Mouse (Mus musculus) lung, embryonic 15.5 days (tissue): ENCODE data around the gene Mff. TPM values are rescaled to one million over a fixed set of nuclear protein-coding genes. Genes with fewer than 3 reads are reported as not detected.

ENCODE experiments used
- ATAC-seq: fragments of 200-750 bp; cut with Nextera tagmentation; 2 replicates; pipeline ENCODE4 v1.8.0; 2017; ENCODE audit warnings: moderate number of reproducible peaks, borderline replicate concordance; ENCODE audit not compliant: low FRiP score, low TSS enrichment; ENCODE audit errors: extremely low read depth
- H3K27ac ChIP-seq: fragments of 300-500 bp; sonication (generic); 2 replicates; pipeline ENCODE4 v1.5.1; 2015; ENCODE audit warnings: moderate library complexity, mild to moderate bottlenecking, inconsistent platforms
- H3K27me3 ChIP-seq: fragments of 300-500 bp; sonication (generic); 2 replicates; pipeline ENCODE4 v1.6.1; 2015; ENCODE audit warnings: inconsistent platforms
- H3K36me3 ChIP-seq: fragments of 300-500 bp; sonication (generic); 2 replicates; pipeline ENCODE4 v1.6.1; 2015; ENCODE audit warnings: inconsistent platforms
- H3K4me1 ChIP-seq: fragments of 300-500 bp; sonication (generic); 2 replicates; pipeline ENCODE4 v1.6.1; 2015; ENCODE audit warnings: inconsistent platforms
- H3K4me2 ChIP-seq: fragments of 300-500 bp; sonication (generic); 2 replicates; pipeline ENCODE4 v1.6.1; 2015; ENCODE audit warnings: inconsistent platforms, mild to moderate bottlenecking, moderate library complexity
- H3K4me3 ChIP-seq: fragments of 300-500 bp; sonication (generic); 2 replicates; pipeline ENCODE4 v1.5.1; 2015; ENCODE audit warnings: mild to moderate bottlenecking, inconsistent platforms
- H3K9ac ChIP-seq: fragments of 300-500 bp; sonication (generic); 2 replicates; pipeline ENCODE4 v1.6.1; 2015; ENCODE audit warnings: inconsistent platforms
- H3K9me3 ChIP-seq: fragments of 300-500 bp; sonication (generic); 2 replicates; pipeline ENCODE4 v1.6.1; 2016; ENCODE audit warnings: inconsistent platforms
- WGBS: fragments of 180-500 bp; shearing (Covaris S2); methylation state at CpG from one replicate; pipeline ENCODE4 v1.1.7; 2015; 5-methylcytosine and 5-hydroxymethylcytosine counted together
- polyA plus RNA-seq: library from polyadenylated mRNA; unstranded; fragments of >200 nt; fragmentation: Nextera tagmentation; extraction: Ambion mirVana; gene quantifications from 2 replicates; pipeline ENCODE4 v1.2.1, GENCODE M21; 2015

Mff gene
- 199 and 208 TPM in 2 replicates for polyA plus RNA-seq

- peak; percentile 99 for ATAC-seq
- Histone ChIP-seq H3K4me1 (peaks cover 9% of the 10 kb centered on the region), H3K27ac (peak within 1 kb of the TSS; percentile 73; the same call in 1 of the 2 replicates), H3K4me3 (peak within 1 kb of the TSS; percentile 89), H3K36me3 (peaks cover 12% of the 10 kb centered on the region; the same call in 1 of the 2 replicates), H3K4me2 (peak within 1 kb of the TSS; percentile 88), H3K27me3 (peaks cover 6% of the 10 kb centered on the region; the same call in 1 of the 2 replicates), H3K9ac (peak within 1 kb of the TSS; percentile 96), H3K9me3 (no peaks in the 10 kb centered on the region)
- 9% methylated on average over 38 of the region's 38 CpGs for WGBS
Observed at GRCm38 (mm10) chr1:82724339-82725025, at the start of gene Mff. TSS of gene Mff (plus strand) at chr1:82724890.

GRCm38 (mm10) chr1:82686328-82686727 lies 38.4 kb upstream of the Mff start:
- no peaks in the 10 kb centered on the region for H3K9me3 ChIP-seq
- ATAC-seq, result no peak
- H3K4me2 ChIP-seq, result no peak overlapping the region
- H3K36me3 ChIP-seq, result no peaks in the 10 kb centered on the region
- 53% methylated on average over 5 of the region's 5 CpGs for WGBS
- no peaks in the 10 kb centered on the region for H3K27me3 ChIP-seq
- no peaks in the 10 kb centered on the region for H3K4me1 ChIP-seq
- H3K9ac ChIP-seq, result no peak overlapping the region
- H3K27ac ChIP-seq, result no peak overlapping the region
- H3K4me3 ChIP-seq, result no peak overlapping the region

GRCm38 (mm10) chr1:82686866-82687265 lies 37.8 kb upstream of the Mff start:
- no peak overlapping the region for H3K4me2 ChIP-seq
- no peak overlapping the region for H3K4me3 ChIP-seq
- ATAC-seq, result no peak
- no peak overlapping the region for H3K9ac ChIP-seq
- H3K36me3 ChIP-seq, result no peaks in the 10 kb centered on the region
- no peaks in the 10 kb centered on the region for H3K4me1 ChIP-seq
- H3K27me3 ChIP-seq, result no peaks in the 10 kb centered on the region
- 65% methylated on average over 2 of the region's 2 CpGs for WGBS
- no peaks in the 10 kb centered on the region for H3K9me3 ChIP-seq
- H3K27ac ChIP-seq, result no peak overlapping the region

- 77% methylated on average over 6 of the region's 6 CpGs for whole genome bisulfite sequencing
Observed at GRCm38 (mm10) chr1:82687931-82688330, 36.8 kb upstream of the Mff start.

GRCm38 (mm10) chr1:82695915-82696314 lies 28.8 kb upstream of the Mff start:
- Histone ChIP-seq H3K4me1 (no peaks in the 10 kb centered on the region), H3K9ac (no peak overlapping the region), H3K4me3 (no peak overlapping the region), H3K4me2 (no peak overlapping the region), H3K27ac (no peak overlapping the region), H3K27me3 (no peaks in the 10 kb centered on the region), H3K9me3 (no peaks in the 10 kb centered on the region), H3K36me3 (no peaks in the 10 kb centered on the region)
- no peak for ATAC-seq
- WGBS, result 34% methylated on average over 3 of the region's 3 CpGs

More at GRCm38 (mm10) chr1:82687931-82688330, 36.8 kb upstream of the Mff start:
- Histone ChIP-seq H3K36me3 (no peaks in the 10 kb centered on the region), H3K9ac (no peak overlapping the region), H3K4me2 (no peak overlapping the region), H3K4me3 (no peak overlapping the region), H3K9me3 (no peaks in the 10 kb centered on the region), H3K27ac (no peak overlapping the region), H3K27me3 (no peaks in the 10 kb centered on the region), H3K4me1 (no peaks in the 10 kb centered on the region)
- no peak for ATAC-seq

- Histone ChIP-seq H3K27ac (peak overlapping the region; percentile 37), H3K4me3 (no peak overlapping the region), H3K9ac (no peak overlapping the region), H3K4me2 (no peak overlapping the region), H3K27me3 (0 out of 2 replicates have a peak, but pooled peaks cover 3% of the 10 kb centered on the region), H3K4me1 (no peaks in the 10 kb centered on the region), H3K9me3 (no peaks in the 10 kb centered on the region), H3K36me3 (no peaks in the 10 kb centered on the region)
- 47% methylated on average over 9 of the region's 9 CpGs for WGBS
- ATAC-seq, result no peak
Observed at GRCm38 (mm10) chr1:82717816-82718512, 6.7 kb upstream of the Mff start.

- ATAC-seq, result peak; percentile 98
- Histone ChIP-seq H3K4me2 (peak overlapping the region; percentile 88), H3K9me3 (no peaks in the 10 kb centered on the region), H3K27me3 (peaks cover 6% of the 10 kb centered on the region; the same call in 1 of the 2 replicates), H3K4me3 (peak overlapping the region; percentile 89), H3K27ac (peak overlapping the region; percentile 73; the same call in 1 of the 2 replicates), H3K9ac (peak overlapping the region; percentile 96), H3K36me3 (peaks cover 20% of the 10 kb centered on the region), H3K4me1 (peaks cover 9% of the 10 kb centered on the region)
- WGBS, result under 1% methylated on average over 37 of the region's 37 CpGs
Observed at GRCm38 (mm10) chr1:82725026-82725874, 560 bp downstream of the Mff start.

- ATAC-seq, result no peak
- Histone ChIP-seq H3K4me3 (peak overlapping the region; percentile 89), H3K4me1 (peaks cover 9% of the 10 kb centered on the region), H3K9me3 (no peaks in the 10 kb centered on the region), H3K27me3 (peaks cover 6% of the 10 kb centered on the region; the same call in 1 of the 2 replicates), H3K4me2 (peak overlapping the region; percentile 88), H3K36me3 (peaks cover 26% of the 10 kb centered on the region), H3K27ac (no peak overlapping the region), H3K9ac (peak overlapping the region; percentile 96)
- WGBS, result 51% methylated on average over 4 of the region's 4 CpGs
Observed at GRCm38 (mm10) chr1:82725875-82726185, 1.1 kb downstream of the Mff start.

- Histone ChIP-seq H3K9me3 (no peaks in the 10 kb centered on the region), H3K27ac (no peak overlapping the region), H3K36me3 (peaks cover 30% of the 10 kb centered on the region), H3K4me1 (peaks cover 9% of the 10 kb centered on the region), H3K4me2 (peak overlapping the region; percentile 88; the same call in 1 of the 2 replicates), H3K27me3 (peaks cover 6% of the 10 kb centered on the region; the same call in 1 of the 2 replicates), H3K9ac (no peak overlapping the region), H3K4me3 (no peak overlapping the region)
- no peak for ATAC-seq
- WGBS, result 89% methylated on average over 5 of the region's 5 CpGs
Observed at GRCm38 (mm10) chr1:82726482-82726881, 1.8 kb downstream of the Mff start.

- Histone ChIP-seq H3K4me2 (no peak overlapping the region), H3K27ac (no peak overlapping the region), H3K4me3 (no peak overlapping the region), H3K4me1 (no peaks in the 10 kb centered on the region), H3K9me3 (no peaks in the 10 kb centered on the region), H3K36me3 (peaks cover 78% of the 10 kb centered on the region), H3K9ac (no peak overlapping the region), H3K27me3 (no peaks in the 10 kb centered on the region)
- no peak for ATAC-seq
- WGBS, result 94% methylated on average over 1 of the region's 1 CpGs
Observed at GRCm38 (mm10) chr1:82733357-82733756, 8.7 kb downstream of the Mff start.

- H3K4me3 ChIP-seq, result no peak overlapping the region
- H3K4me1 ChIP-seq, result no peaks in the 10 kb centered on the region
- no peaks in the 10 kb centered on the region for H3K27me3 ChIP-seq
- ATAC-seq, result no peak
- 75% methylated on average over 1 of the region's 1 CpGs for WGBS
- no peak overlapping the region for H3K4me2 ChIP-seq
- H3K9ac ChIP-seq, result no peak overlapping the region
- peaks cover 59% of the 10 kb centered on the region for H3K36me3 ChIP-seq
- no peak overlapping the region for H3K27ac ChIP-seq
- no peaks in the 10 kb centered on the region for H3K9me3 ChIP-seq
Observed at GRCm38 (mm10) chr1:82738066-82738465, 13.4 kb downstream of the Mff start.
